Mouse (Mus musculus) liver, adult (tissue): ENCODE data around the gene Gm1043.

Experiments used
- GATA4 ChIP-seq: IDR thresholded peaks from 2 replicates; pipeline ENCODE4 v1.6.1; 2014; ENCODE audit warnings: mild to moderate bottlenecking, low read length; ENCODE audit not compliant: insufficient replicate concordance

The Gm1043 gene

GRCm38 (mm10) chr5:37141745-37142144 is 56.6 kb downstream of the Gm1043 start:
- TF ChIP-seq GATA4: no peak

- TF ChIP-seq GATA4: no peak
Observed at GRCm38 (mm10) chr5:37147536-37147935, 62.4 kb downstream of the Gm1043 start.

GRCm38 (mm10) chr5:37150650-37151049 is 65.5 kb downstream of the Gm1043 start:
- no peak for TF ChIP-seq GATA4

GRCm38 (mm10) chr5:37154472-37154871 is 69.3 kb downstream of the Gm1043 start:
- TF ChIP-seq GATA4: no peak

- no peak for TF ChIP-seq GATA4
Observed at GRCm38 (mm10) chr5:37158408-37158807, 73.2 kb downstream of the Gm1043 start.

- TF ChIP-seq GATA4: no peak
Observed at GRCm38 (mm10) chr5:37162871-37163781, 78.0 kb downstream of the Gm1043 start.

- TF ChIP-seq GATA4: no peak
Observed at GRCm38 (mm10) chr5:37176466-37176865, 91.3 kb downstream of the Gm1043 start.

GRCm38 (mm10) chr5:37177061-37177460 is 91.9 kb downstream of the Gm1043 start:
- no peak for TF ChIP-seq GATA4

GRCm38 (mm10) chr5:37178811-37179210 is 93.6 kb downstream of the Gm1043 start:
- no peak for TF ChIP-seq GATA4

- TF ChIP-seq GATA4: no peak
Observed at GRCm38 (mm10) chr5:37179872-37180271, 94.7 kb downstream of the Gm1043 start.

- no peak for TF ChIP-seq GATA4
Observed at GRCm38 (mm10) chr5:37180624-37181023, 95.5 kb downstream of the Gm1043 start.

GRCm38 (mm10) chr5:37184605-37185004 is 99.4 kb downstream of the Gm1043 start:
- no peak for TF ChIP-seq GATA4

- TF ChIP-seq GATA4: no peak
Observed at GRCm38 (mm10) chr5:37190378-37190777, 105.2 kb downstream of the Gm1043 start.

GRCm38 (mm10) chr5:37196196-37196595 is 111.0 kb downstream of the Gm1043 start:
- TF ChIP-seq GATA4: no peak

GRCm38 (mm10) chr5:37196666-37197250 is 111.6 kb downstream of the Gm1043 start:
- no peak for TF ChIP-seq GATA4

GRCm38 (mm10) chr5:37197423-37197822 is 112.3 kb downstream of the Gm1043 start:
- TF ChIP-seq GATA4: no peak
